Mouse (Mus musculus) forebrain, embryonic 10.5 days (tissue): ENCODE results near the gene Pomgnt2. TPM values are rescaled to one million over a fixed set of nuclear protein-coding genes. Genes with fewer than 3 reads are reported as not detected.
A peak's percentile ranks its signal among the peaks of the same experiment; 100 is the strongest.
"Not testable (repeated sequence)": the region's sequence is repeated elsewhere in the genome, so short reads cannot be mapped to it uniquely, and the experiment has no call there.

Experiments
- DNase-seq: peaks from one replicate; pipeline ENCODE4 v3.0.0-alpha.2; 2017; ENCODE audit warnings: low spot score; ENCODE audit errors: extremely low spot score
- H3K27ac ChIP-seq: fragments of 300-500 bp; sonication (generic); 2 replicates; pipeline ENCODE4 v1.5.1; 2016; ENCODE audit warnings: mild to moderate bottlenecking
- H3K27me3 ChIP-seq: fragments of 300-500 bp; sonication (generic); 2 replicates; pipeline ENCODE4 v1.6.1; 2016; ENCODE audit warnings: mild to moderate bottlenecking; ENCODE audit not compliant: poor library complexity, severe bottlenecking
- H3K36me3 ChIP-seq: fragments of 300-500 bp; sonication (generic); replicated peaks from 2 replicates; pipeline ENCODE4 v1.6.1; 2016; ENCODE audit warnings: mild to moderate bottlenecking, moderate library complexity
- H3K4me1 ChIP-seq: fragments of 300-500 bp; sonication (generic); 2 replicates; pipeline ENCODE4 v1.6.1; 2016
- H3K4me3 ChIP-seq: fragments of 300-500 bp; sonication (generic); 2 replicates; pipeline ENCODE4 v1.5.1; 2016; ENCODE audit warnings: mild to moderate bottlenecking, moderate library complexity
- H3K9me3 ChIP-seq: fragments of 300-500 bp; sonication (generic); 2 replicates; pipeline ENCODE4 v1.6.1; 2016; ENCODE audit warnings: mild to moderate bottlenecking, moderate library complexity
- WGBS: fragments of 180-500 bp; shearing (Covaris S2); methylation state at CpG from one replicate; pipeline ENCODE4 v1.1.7; 2016; 5-methylcytosine and 5-hydroxymethylcytosine counted together
- polyA plus RNA-seq: library from polyadenylated mRNA; unstranded; fragments of >200 nt; fragmentation: Nextera tagmentation; extraction: Ambion mirVana; gene quantifications from 2 replicates; pipeline ENCODE4 v1.2.1, GENCODE M21; 2016

Gene Pomgnt2
- polyA plus RNA-seq, 1 experiment from 2014 or later: 12.5 TPM

- Histone ChIP-seq H3K4me3 (no peak overlapping the region), H3K27ac (no peak overlapping the region), H3K27me3 (0 out of 2 replicates have a peak, but pooled peaks cover 5% of the 10 kb centered on the region), H3K9me3 (no peaks in the 10 kb centered on the region), H3K36me3 (no peaks in the 10 kb centered on the region), H3K4me1 (peaks cover 36% of the 10 kb centered on the region)
- WGBS: 92% methylated on average over 6 of the region's 6 CpGs
- no peak for DNase-seq
Measured at GRCm38 (mm10) chr9:122024419-122024818, 27.5 kb upstream of the Pomgnt2 start.

- H3K27me3 ChIP-seq: 0 out of 2 replicates have a peak, but pooled peaks cover 5% of the 10 kb centered on the region
- DNase-seq: no peak
- H3K4me1 ChIP-seq: peaks cover 41% of the 10 kb centered on the region
- no peak overlapping the region for H3K4me3 ChIP-seq
- no peak overlapping the region for H3K27ac ChIP-seq
- no peaks in the 10 kb centered on the region for H3K9me3 ChIP-seq
- no peaks in the 10 kb centered on the region for H3K36me3 ChIP-seq
- WGBS: 77% methylated on average over 5 of the region's 5 CpGs
Measured at GRCm38 (mm10) chr9:122023873-122024272, 27.0 kb upstream of the Pomgnt2 start.

GRCm38 (mm10) chr9:122022776-122023175 is 25.9 kb upstream of the Pomgnt2 start:
- WGBS: 75% methylated on average over 9 of the region's 9 CpGs
- DNase-seq: no peak

DNA sequence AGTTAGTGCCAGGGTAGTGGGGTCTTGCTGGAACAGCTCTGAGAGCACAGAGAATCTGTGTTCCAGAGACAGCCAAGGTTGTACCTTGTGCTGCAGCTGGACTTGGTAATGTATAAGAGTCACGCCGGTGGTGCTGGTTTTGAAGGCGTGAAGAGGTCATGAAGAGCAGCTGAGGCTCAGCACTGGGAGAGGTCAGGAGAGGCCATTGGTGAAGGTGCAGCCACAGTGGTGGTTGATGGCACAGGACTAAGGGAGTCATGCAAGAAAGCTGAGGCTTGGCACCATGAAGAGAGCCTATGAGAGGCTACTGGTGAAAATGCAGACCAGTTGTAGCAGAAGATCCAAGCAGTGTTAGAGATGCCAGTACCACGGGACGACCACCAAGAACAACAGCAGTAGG is 24.7 kb upstream of the Pomgnt2 start:
- no peaks in the 10 kb centered on the region for H3K9me3 ChIP-seq
- H3K36me3 ChIP-seq: no peaks in the 10 kb centered on the region
- H3K27ac ChIP-seq: no peak overlapping the region
- no peak overlapping the region for H3K4me3 ChIP-seq
- peaks cover 10% of the 10 kb centered on the region; the same call in 1 of the 2 replicates for H3K27me3 ChIP-seq
- H3K4me1 ChIP-seq: peaks cover 40% of the 10 kb centered on the region
- DNase-seq: no peak
- 93% methylated on average over 5 of the region's 5 CpGs for WGBS

More at GRCm38 (mm10) chr9:122022776-122023175, 25.9 kb upstream of the Pomgnt2 start:
- H3K27ac ChIP-seq: peak overlapping the region; percentile 1; the same call in 1 of the 2 replicates
- 0 out of 2 replicates have a peak, but pooled peaks cover 5% of the 10 kb centered on the region for H3K27me3 ChIP-seq
- no peaks in the 10 kb centered on the region for H3K36me3 ChIP-seq
- H3K4me1 ChIP-seq: peaks cover 48% of the 10 kb centered on the region
- H3K9me3 ChIP-seq: no peaks in the 10 kb centered on the region
- H3K4me3 ChIP-seq: no peak overlapping the region

DNA sequence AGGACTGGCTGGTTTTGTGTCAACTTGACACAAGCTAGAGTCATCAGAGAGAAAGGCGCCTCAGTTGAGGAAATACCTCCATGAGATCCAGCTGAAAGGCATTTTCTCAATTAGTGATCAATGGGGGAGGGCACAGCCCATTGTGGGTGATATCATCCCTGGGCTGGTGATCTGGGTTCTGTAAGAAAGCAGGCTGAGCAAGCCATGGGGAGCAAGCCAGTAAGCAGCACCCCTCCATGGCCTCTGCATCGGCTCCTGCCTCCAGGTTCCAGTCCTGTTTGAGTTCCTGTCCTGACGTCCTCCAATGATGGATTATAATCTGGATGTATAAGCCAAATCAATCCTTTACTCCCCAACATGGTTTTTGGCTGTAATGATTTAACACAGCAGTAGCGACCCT is 24.3 kb upstream of the Pomgnt2 start:
- peaks cover 35% of the 10 kb centered on the region for H3K4me1 ChIP-seq
- WGBS: 84% methylated on average over 4 of the region's 4 CpGs
- H3K36me3 ChIP-seq: not testable (repeated sequence)

DNA sequence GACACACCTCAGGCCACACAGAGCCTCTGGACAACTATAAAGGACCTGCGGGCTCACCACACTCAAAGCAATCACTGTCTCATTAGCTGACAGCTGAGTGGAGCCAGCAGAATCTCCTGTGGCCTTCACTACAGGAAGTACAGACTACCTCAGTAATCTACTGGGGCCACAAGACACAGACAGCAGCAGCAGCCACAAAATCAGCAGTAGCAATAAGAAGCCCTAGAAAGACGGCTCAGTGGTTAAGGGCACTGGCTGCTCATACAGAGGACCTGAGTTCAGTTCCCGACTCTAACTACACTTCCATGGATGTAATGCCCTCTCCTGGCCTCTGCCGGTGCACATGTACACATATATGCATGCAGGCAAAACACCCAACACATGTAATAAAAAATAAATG is 23.4 kb upstream of the Pomgnt2 start:
- Histone ChIP-seq H3K27me3 (peaks cover 10% of the 10 kb centered on the region; the same call in 1 of the 2 replicates), H3K4me3 (no peak overlapping the region), H3K9me3 (no peaks in the 10 kb centered on the region), H3K4me1 (peaks cover 31% of the 10 kb centered on the region), H3K36me3 (no peaks in the 10 kb centered on the region), H3K27ac (no peak overlapping the region)
- WGBS: 95% methylated on average over 4 of the region's 4 CpGs
- no peak for DNase-seq

More for the DNA sequence above, 24.3 kb upstream of the Pomgnt2 start:
- not testable (repeated sequence) for H3K27me3 ChIP-seq, H3K4me3 ChIP-seq, DNase-seq, H3K27ac ChIP-seq, H3K9me3 ChIP-seq

- Histone ChIP-seq H3K4me1 (peaks cover 30% of the 10 kb centered on the region), H3K27me3 (peaks cover 10% of the 10 kb centered on the region; the same call in 1 of the 2 replicates), H3K9me3 (no peaks in the 10 kb centered on the region), H3K4me3 (no peak overlapping the region), H3K36me3 (no peaks in the 10 kb centered on the region), H3K27ac (peak overlapping the region; percentile 53; the same call in 1 of the 2 replicates)
- peak; percentile 37 for DNase-seq
- WGBS: 22% methylated on average over 8 of the region's 8 CpGs
Measured at GRCm38 (mm10) chr9:122018782-122019395, 22.0 kb upstream of the Pomgnt2 start.

- H3K4me1 ChIP-seq: peaks cover 22% of the 10 kb centered on the region
- no peaks in the 10 kb centered on the region for H3K36me3 ChIP-seq
- no peak for DNase-seq
- WGBS: 80% methylated on average over 5 of the region's 5 CpGs
- no peak overlapping the region for H3K4me3 ChIP-seq
- H3K27ac ChIP-seq: no peak overlapping the region
- H3K9me3 ChIP-seq: no peaks in the 10 kb centered on the region
- peaks cover 10% of the 10 kb centered on the region; the same call in 1 of the 2 replicates for H3K27me3 ChIP-seq
Measured at GRCm38 (mm10) chr9:122018079-122018478, 21.2 kb upstream of the Pomgnt2 start.

DNA sequence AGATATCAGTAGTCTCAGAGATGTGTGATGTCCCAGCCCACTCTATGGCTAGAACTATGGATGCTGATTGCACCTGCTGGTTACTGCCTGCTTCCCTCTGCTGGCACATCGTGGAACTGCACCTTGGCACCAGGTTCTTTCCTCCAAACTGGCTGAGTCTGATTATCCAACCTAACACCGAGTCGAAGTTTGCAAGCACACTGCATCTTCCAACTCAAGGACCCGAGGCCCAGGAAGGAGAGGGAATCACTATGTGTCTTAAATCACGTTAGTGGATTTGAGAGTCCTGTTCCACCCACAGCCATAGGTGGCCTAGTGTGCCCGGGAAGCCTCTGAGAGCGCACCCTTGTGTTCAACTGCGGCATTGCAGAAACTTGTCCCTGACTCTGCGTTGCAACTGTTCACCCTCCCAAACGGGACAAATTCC is 17.3 kb upstream of the Pomgnt2 start:
- peaks cover 5% of the 10 kb centered on the region; the same call in 1 of the 2 replicates for H3K27me3 ChIP-seq
- H3K4me1 ChIP-seq: peaks cover 10% of the 10 kb centered on the region
- DNase-seq: peak; percentile 81
- no peak overlapping the region for H3K27ac ChIP-seq
- H3K9me3 ChIP-seq: no peaks in the 10 kb centered on the region
- H3K4me3 ChIP-seq: peak overlapping the region; percentile 19; the same call in 1 of the 2 replicates
- 11% methylated on average over 10 of the region's 10 CpGs for WGBS
- no peaks in the 10 kb centered on the region for H3K36me3 ChIP-seq

GRCm38 (mm10) chr9:122013629-122014028 is 16.7 kb upstream of the Pomgnt2 start:
- no peak overlapping the region for H3K27ac ChIP-seq
- 75% methylated on average over 4 of the region's 4 CpGs for WGBS
- DNase-seq: no peak
- no peak overlapping the region for H3K4me3 ChIP-seq
- H3K36me3 ChIP-seq: no peaks in the 10 kb centered on the region
- no peaks in the 10 kb centered on the region for H3K9me3 ChIP-seq
- H3K27me3 ChIP-seq: peaks cover 5% of the 10 kb centered on the region; the same call in 1 of the 2 replicates
- H3K4me1 ChIP-seq: peaks cover 9% of the 10 kb centered on the region; the same call in 1 of the 2 replicates

DNA sequence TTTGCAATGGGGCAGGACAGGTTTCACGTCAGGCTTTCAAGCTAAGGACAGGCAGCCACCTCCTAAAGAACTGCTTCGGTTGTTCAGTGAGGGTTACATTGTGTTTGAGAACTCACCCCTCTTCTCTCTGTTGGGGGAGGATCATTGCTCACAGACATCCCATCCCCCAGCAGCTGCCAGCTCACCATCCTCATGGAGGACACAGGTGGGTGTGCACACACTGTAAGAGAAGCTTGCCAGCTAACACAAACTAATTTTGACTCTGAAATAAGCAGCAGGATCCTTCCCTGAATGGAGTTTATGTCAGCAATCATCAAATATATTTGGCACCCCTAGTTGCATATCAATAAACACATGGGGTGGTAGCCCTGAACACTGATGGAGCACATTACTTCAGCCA is 15.9 kb upstream of the Pomgnt2 start:
- peaks cover 5% of the 10 kb centered on the region; the same call in 1 of the 2 replicates for H3K27me3 ChIP-seq
- no peak overlapping the region for H3K4me3 ChIP-seq
- H3K36me3 ChIP-seq: no peaks in the 10 kb centered on the region
- H3K4me1 ChIP-seq: peaks cover 6% of the 10 kb centered on the region; the same call in 1 of the 2 replicates
- 88% methylated on average over 2 of the region's 2 CpGs for WGBS
- no peak for DNase-seq
- H3K27ac ChIP-seq: no peak overlapping the region
- no peaks in the 10 kb centered on the region; the same call in 1 of the 2 replicates for H3K9me3 ChIP-seq

GRCm38 (mm10) chr9:122010751-122011150 is 13.8 kb upstream of the Pomgnt2 start:
- DNase-seq: no peak
- H3K4me3 ChIP-seq: no peak overlapping the region
- no peak overlapping the region for H3K27ac ChIP-seq
- peaks cover 6% of the 10 kb centered on the region; the same call in 1 of the 2 replicates for H3K4me1 ChIP-seq
- H3K36me3 ChIP-seq: no peaks in the 10 kb centered on the region
- H3K27me3 ChIP-seq: no peaks in the 10 kb centered on the region
- H3K9me3 ChIP-seq: no peaks in the 10 kb centered on the region; the same call in 1 of the 2 replicates
- WGBS: 88% methylated on average over 2 of the region's 2 CpGs

GRCm38 (mm10) chr9:122008876-122009275 is 12.0 kb upstream of the Pomgnt2 start:
- no peak for DNase-seq
- WGBS: 64% methylated on average over 2 of the region's 2 CpGs
- no peaks in the 10 kb centered on the region for H3K36me3 ChIP-seq
- peaks cover 6% of the 10 kb centered on the region; the same call in 1 of the 2 replicates for H3K4me1 ChIP-seq
- no peaks in the 10 kb centered on the region; the same call in 1 of the 2 replicates for H3K9me3 ChIP-seq
- H3K27ac ChIP-seq: no peak overlapping the region
- no peak overlapping the region for H3K4me3 ChIP-seq
- no peaks in the 10 kb centered on the region for H3K27me3 ChIP-seq
